Mouse (Mus musculus): ENCODE data around the gene Bbs1.
"Not testable (repeated sequence)": the region's sequence is repeated elsewhere in the genome, so short reads cannot be mapped to it uniquely, and the experiment has no call there.

Bbs1 gene

GRCm38 (mm10) chr19:4883961-4884360 lies 22.5 kb downstream of the Bbs1 start:
- no peak for DNase-seq (ENCODE audit: low spot score)

GRCm38 (mm10) chr19:4879324-4879703 lies 27.1 kb downstream of the Bbs1 start:
- no peak for DNase-seq (ENCODE audit: low spot score)

GRCm38 (mm10) chr19:4878405-4879323 lies 27.8 kb downstream of the Bbs1 start, which contains the start of gene Zdhhc24:
Zdhhc24 (plus strand) TSS chr19:4878668.
- DNase-seq (ENCODE audit: low spot score), result peak; percentile 96

GRCm38 (mm10) chr19:4877785-4878184 lies 28.6 kb downstream of the Bbs1 start, which contains the start of gene Actn3:
Actn3 (minus strand) TSS chr19:4877909.
- DNase-seq (ENCODE audit: low spot score), result no peak

- DNase-seq (ENCODE audit: low spot score), result no peak
Observed at GRCm38 (mm10) chr19:4876755-4877154, 29.7 kb downstream of the Bbs1 start.

GRCm38 (mm10) chr19:4876241-4876640 lies 30.2 kb downstream of the Bbs1 start:
- no peak for DNase-seq (ENCODE audit: low spot score)

GRCm38 (mm10) chr19:4874613-4875012 lies 31.8 kb downstream of the Bbs1 start:
- DNase-seq (ENCODE audit: low spot score), result not testable (repeated sequence)

- DNase-seq (ENCODE audit: low spot score), result no peak
Observed at GRCm38 (mm10) chr19:4865147-4865546, 41.3 kb downstream of the Bbs1 start.

GRCm38 (mm10) chr19:4863048-4863447 lies 43.4 kb downstream of the Bbs1 start:
- no peak for DNase-seq (ENCODE audit: low spot score)

GRCm38 (mm10) chr19:4859081-4859480 lies 47.3 kb downstream of the Bbs1 start:
- no peak for DNase-seq (ENCODE audit: low spot score)

- no peak for DNase-seq (ENCODE audit: low spot score)
Observed at GRCm38 (mm10) chr19:4855951-4856350, 50.5 kb downstream of the Bbs1 start.

GRCm38 (mm10) chr19:4855470-4855820 lies 51.0 kb downstream of the Bbs1 start:
- DNase-seq (ENCODE audit: low spot score), result no peak

GRCm38 (mm10) chr19:4854552-4855469 lies 51.6 kb downstream of the Bbs1 start, which contains the start of gene Ctsf:
Ctsf (plus strand) TSS chr19:4855130.
- peak; percentile 92 for DNase-seq (ENCODE audit: low spot score)

- DNase-seq (ENCODE audit: low spot score), result no peak
Observed at GRCm38 (mm10) chr19:4850281-4850680, 56.1 kb downstream of the Bbs1 start.

GRCm38 (mm10) chr19:4849800-4850199 lies 56.6 kb downstream of the Bbs1 start:
- DNase-seq (ENCODE audit: low spot score), result no peak

- no peak for DNase-seq (ENCODE audit: low spot score)
Observed at GRCm38 (mm10) chr19:4847490-4847889, 58.9 kb downstream of the Bbs1 start.

GRCm38 (mm10) chr19:4845846-4846245 lies 60.6 kb downstream of the Bbs1 start:
- DNase-seq (ENCODE audit: low spot score), result no peak

GRCm38 (mm10) chr19:4842611-4843010 lies 63.8 kb downstream of the Bbs1 start:
- DNase-seq (ENCODE audit: low spot score), result no peak

GRCm38 (mm10) chr19:4840848-4841247 lies 65.6 kb downstream of the Bbs1 start:
- DNase-seq (ENCODE audit: low spot score), result no peak

- DNase-seq (ENCODE audit: low spot score), result peak; percentile 97
Observed at GRCm38 (mm10) chr19:4839149-4839548, 67.3 kb downstream of the Bbs1 start, which contains the start of the genes Ccs and Ccdc87. Ccs (minus strand) TSS chr19:4839332. Ccdc87 (plus strand) TSS chr19:4839366.

- DNase-seq (ENCODE audit: low spot score), result no peak
Observed at GRCm38 (mm10) chr19:4838526-4839140, 67.8 kb downstream of the Bbs1 start.

GRCm38 (mm10) chr19:4837049-4837448 lies 69.4 kb downstream of the Bbs1 start:
- no peak for DNase-seq (ENCODE audit: low spot score)

Data from layer of hippocampus, adult 11-12 months (tissue).